Mouse (Mus musculus): Measurements from ENCODE around the gene Dexi.

Gene Dexi

GRCm38 (mm10) chr16:10498096-10498602, 44.7 kb downstream of the Dexi start:
- DNase-seq (ENCODE audit: low spot score): no peak

- DNase-seq (ENCODE audit: low spot score): no peak
These were observed 47.0 kb downstream of the Dexi start for GRCm38 (mm10) chr16:10495824-10496298.

GRCm38 (mm10) chr16:10492587-10492986, 50.3 kb downstream of the Dexi start:
- DNase-seq (ENCODE audit: low spot score): no peak

GRCm38 (mm10) chr16:10491716-10492115, 51.1 kb downstream of the Dexi start:
- no peak for DNase-seq (ENCODE audit: low spot score)

GRCm38 (mm10) chr16:10490503-10491150, 52.2 kb downstream of the Dexi start:
- no peak for DNase-seq (ENCODE audit: low spot score)

GRCm38 (mm10) chr16:10489904-10490457, 52.9 kb downstream of the Dexi start:
- no peak for DNase-seq (ENCODE audit: low spot score)

- no peak for DNase-seq (ENCODE audit: low spot score)
These were observed 53.4 kb downstream of the Dexi start for GRCm38 (mm10) chr16:10489483-10489882.

GRCm38 (mm10) chr16:10488769-10489481, 53.9 kb downstream of the Dexi start:
- no peak for DNase-seq (ENCODE audit: low spot score)

GRCm38 (mm10) chr16:10487895-10488493, 54.9 kb downstream of the Dexi start:
- DNase-seq (ENCODE audit: low spot score): no peak

- no peak for DNase-seq (ENCODE audit: low spot score)
These were observed 55.9 kb downstream of the Dexi start for GRCm38 (mm10) chr16:10486993-10487392.

GRCm38 (mm10) chr16:10482343-10482742, 60.5 kb downstream of the Dexi start:
- no peak for DNase-seq (ENCODE audit: low spot score)

GRCm38 (mm10) chr16:10479857-10480256, 63.0 kb downstream of the Dexi start, which contains the start of gene Ciita:
Ciita (plus strand) TSS chr16:10480059.
- no peak for DNase-seq (ENCODE audit: low spot score)

GRCm38 (mm10) chr16:10475919-10476318, 66.9 kb downstream of the Dexi start:
- no peak for DNase-seq (ENCODE audit: low spot score)

GRCm38 (mm10) chr16:10474956-10475355, 67.9 kb downstream of the Dexi start:
- DNase-seq (ENCODE audit: low spot score): no peak

- no peak for DNase-seq (ENCODE audit: low spot score)
These were observed 70.9 kb downstream of the Dexi start for GRCm38 (mm10) chr16:10471950-10472349.

GRCm38 (mm10) chr16:10468201-10468600, 74.7 kb downstream of the Dexi start:
- DNase-seq (ENCODE audit: low spot score): no peak

GRCm38 (mm10) chr16:10467391-10468107, 75.3 kb downstream of the Dexi start:
- DNase-seq (ENCODE audit: low spot score): no peak

- DNase-seq (ENCODE audit: low spot score): no peak
These were observed 77.7 kb downstream of the Dexi start for GRCm38 (mm10) chr16:10465011-10465681.

- no peak for DNase-seq (ENCODE audit: low spot score)
These were observed 81.7 kb downstream of the Dexi start for GRCm38 (mm10) chr16:10461178-10461577.

- no peak for DNase-seq (ENCODE audit: low spot score)
These were observed 82.7 kb downstream of the Dexi start for GRCm38 (mm10) chr16:10460188-10460587.

- no peak for DNase-seq (ENCODE audit: low spot score)
These were observed 88.3 kb downstream of the Dexi start for GRCm38 (mm10) chr16:10454583-10454974.
